Mouse (Mus musculus) T-helper 2 cell (primary cell): ENCODE results near the gene Med14.

Source experiments
- in situ Hi-C: fragments of 300-600 bp; cut with MboI, MseI; formaldehyde crosslinking; loops from one replicate; pipeline ENCODE4 v1.15.1; 2025; ENCODE audit warnings: high pct_unique_total_duplicates

The Med14 gene

DNA sequence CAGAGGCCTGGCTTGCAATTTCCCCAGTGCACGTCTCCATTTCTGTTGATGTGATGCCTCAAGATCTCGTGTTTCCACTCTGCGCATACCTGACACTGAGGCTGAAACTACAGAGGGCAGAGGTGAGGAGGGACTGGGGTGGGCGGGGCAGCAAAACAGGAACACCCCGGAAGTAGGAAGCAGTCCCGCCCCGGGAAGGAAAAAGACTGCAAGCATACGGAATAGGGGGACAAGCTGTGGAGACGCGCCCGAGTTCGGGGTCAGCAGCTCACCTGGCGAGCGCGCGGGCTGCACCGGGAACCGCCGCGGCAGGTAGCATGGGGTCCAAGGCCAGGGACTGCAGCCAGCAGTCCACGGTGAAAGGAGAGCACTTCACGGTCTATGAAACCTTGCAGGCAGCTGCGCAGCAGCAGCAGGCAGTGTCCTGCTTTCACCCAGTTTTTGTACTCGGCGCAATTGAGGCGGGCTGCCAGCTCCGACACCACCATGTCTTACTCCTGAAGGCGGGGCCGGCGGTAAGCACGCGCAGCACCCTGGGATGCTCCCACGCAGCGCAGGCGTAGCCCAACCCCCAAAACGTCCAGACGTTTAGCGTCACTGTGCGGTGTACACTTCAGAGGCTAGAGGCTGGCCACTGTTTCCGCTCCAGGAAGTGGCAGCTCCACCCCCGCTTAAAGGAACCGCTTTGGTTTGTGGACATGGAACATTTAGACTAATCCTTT lies 88.7 kb downstream of the Med14 start, which contains the start of gene 1810030O07Rik:
1810030O07Rik (minus strand) TSS at position 615 of the 722 bp plus-strand sequence.
- in situ Hi-C loops, result no loop called here

DNA sequence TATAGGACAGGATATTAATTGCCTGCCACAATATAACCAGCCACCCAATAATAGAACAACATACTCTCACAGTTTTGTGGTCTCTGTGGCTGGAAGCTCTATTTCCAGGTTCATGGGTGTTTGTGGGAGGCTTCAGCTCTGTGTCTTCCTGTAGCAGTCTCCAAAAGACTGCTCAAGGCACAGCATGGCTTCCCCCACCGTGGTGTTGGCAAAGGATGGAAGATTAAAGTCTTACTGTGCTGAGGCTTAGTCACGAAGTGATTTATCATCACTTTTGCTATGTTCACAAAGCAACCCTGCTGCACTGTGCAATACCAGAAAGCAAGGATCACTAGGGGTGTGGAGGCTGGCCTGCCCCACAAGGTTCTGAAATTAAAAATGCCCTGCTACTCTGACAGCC lies 108.0 kb downstream of the Med14 start:
- in situ Hi-C loops, result no loop called here

- in situ Hi-C loops, result no loop called here
Observed at GRCm38 (mm10) chrX:12651906-12652305, 110.0 kb downstream of the Med14 start.

- in situ Hi-C loops, result no loop called here
Observed at GRCm38 (mm10) chrX:12645531-12646304, 116.2 kb downstream of the Med14 start.

GRCm38 (mm10) chrX:12644976-12645375 lies 116.9 kb downstream of the Med14 start:
- in situ Hi-C loops, result no loop called here
